Mouse (Mus musculus) brain, embryonic 14.5 days (tissue): Measurements from ENCODE around the gene Tifa.

Experiments used
- CTCF ChIP-seq: fragments of 200-500 bp; IDR thresholded peaks from 2 replicates; pipeline ENCODE4 v1.5.1; 2012; ENCODE audit warnings: inconsistent platforms, mild to moderate bottlenecking, moderate library complexity, borderline replicate concordance; ENCODE audit not compliant: insufficient read depth, insufficient read length; ENCODE audit errors: extremely low read depth
- POLR2A ChIP-seq: fragments of 200-500 bp; IDR thresholded peaks from 2 replicates; pipeline ENCODE4 v1.6.1; 2012; ENCODE audit warnings: mild to moderate bottlenecking, inconsistent platforms, borderline replicate concordance; ENCODE audit not compliant: poor library complexity, insufficient read depth, insufficient read length, severe bottlenecking; ENCODE audit errors: extremely low read depth

DNA sequence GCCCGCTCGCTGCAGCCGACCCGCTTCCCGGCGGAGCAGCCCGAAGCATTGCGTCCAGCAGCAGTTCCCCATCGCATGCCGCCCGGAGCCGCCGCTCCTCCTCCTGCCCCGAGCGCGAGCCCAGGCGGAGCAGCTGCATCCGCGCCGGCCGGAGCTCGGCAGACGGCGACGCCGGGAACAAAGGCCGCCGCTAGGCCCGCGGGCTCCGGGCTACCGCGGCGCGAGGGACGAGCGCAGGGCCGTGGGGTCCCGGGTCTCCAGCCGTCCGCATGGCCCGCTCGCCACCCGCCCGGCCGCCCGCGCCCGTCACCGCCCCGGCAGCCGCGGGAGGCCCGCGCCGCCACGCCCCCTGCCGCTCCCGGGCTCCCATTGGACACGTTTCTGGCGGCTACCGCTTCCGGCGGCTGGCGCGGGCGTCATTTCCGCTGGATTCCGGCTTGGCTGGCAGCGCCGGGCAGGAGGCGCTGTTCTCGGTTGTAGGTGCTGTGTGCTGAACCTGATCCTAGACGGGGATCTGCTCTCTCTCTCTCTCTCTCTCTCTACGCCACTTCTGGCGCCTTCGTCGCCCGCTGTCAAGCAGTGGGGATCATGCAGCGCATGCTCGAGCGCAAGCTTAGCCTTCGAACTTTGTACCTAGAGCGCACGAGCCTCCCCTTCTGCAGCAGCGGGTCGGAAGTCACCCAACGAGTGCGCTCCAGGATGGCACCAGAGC, 47.7 kb downstream of the Tifa start, which contains the start of gene Ap1ar:
- TF ChIP-seq POLR2A (peak; percentile 89), CTCF (peak; percentile 66)
